Mouse (Mus musculus) midbrain, embryonic 16.5 days (tissue): Measurements from ENCODE around the gene Plekhh3. TPM values are rescaled to one million over a fixed set of nuclear protein-coding genes. Genes with fewer than 3 reads are reported as not detected.
"Not testable (repeated sequence)": the region's sequence is repeated elsewhere in the genome, so short reads cannot be mapped to it uniquely, and the experiment has no call there.

Experiments
- ATAC-seq: fragments of 200-750 bp; cut with Nextera tagmentation; 2 replicates; pipeline ENCODE4 v1.8.0; 2017; ENCODE audit warnings: moderate TSS enrichment
- H3K27ac ChIP-seq: fragments of 300-500 bp; sonication (generic); 2 replicates; pipeline ENCODE4 v1.5.1; 2014; ENCODE audit warnings: mild to moderate bottlenecking, low read length, mixed read lengths
- H3K27me3 ChIP-seq: fragments of 300-500 bp; sonication (generic); 2 replicates; pipeline ENCODE4 v1.6.1; 2014; ENCODE audit warnings: low read depth, low read length, mixed read lengths; ENCODE audit not compliant: control insufficient read depth, insufficient read depth
- H3K36me3 ChIP-seq: fragments of 300-500 bp; sonication (generic); 2 replicates; pipeline ENCODE4 v1.6.1; 2014; ENCODE audit warnings: mild to moderate bottlenecking, low read length, moderate library complexity, mixed read lengths; ENCODE audit not compliant: control insufficient read depth, insufficient read depth
- H3K4me1 ChIP-seq: fragments of 300-500 bp; sonication (generic); 2 replicates; pipeline ENCODE4 v1.6.1; 2014; ENCODE audit warnings: mild to moderate bottlenecking, low read length, mixed read lengths; ENCODE audit not compliant: control insufficient read depth, insufficient read depth
- H3K4me2 ChIP-seq: fragments of 300-500 bp; sonication (generic); 2 replicates; pipeline ENCODE4 v1.6.1; 2014; ENCODE audit warnings: mild to moderate bottlenecking, low read length, mixed read lengths
- H3K4me3 ChIP-seq: fragments of 300-500 bp; sonication (generic); 2 replicates; pipeline ENCODE4 v1.5.1; 2014; ENCODE audit warnings: low read depth, mild to moderate bottlenecking, low read length, moderate library complexity, mixed read lengths
- H3K9ac ChIP-seq: fragments of 300-500 bp; sonication (generic); 2 replicates; pipeline ENCODE4 v1.6.1; 2014; ENCODE audit warnings: low read depth, low read length, mixed read lengths
- H3K9me3 ChIP-seq: fragments of 300-500 bp; sonication (generic); replicated peaks from 2 replicates; pipeline ENCODE4 v1.6.1; 2014; ENCODE audit warnings: mild to moderate bottlenecking, low read length, mixed read lengths; ENCODE audit not compliant: control insufficient read depth, poor library complexity, severe bottlenecking
- WGBS: fragments of 180-500 bp; shearing (Covaris S2); extraction: QIAGEN DNeasy Blood & Tissue Kit; methylation state at CpG from one replicate; pipeline ENCODE4 v1.1.7; 2014; 5-methylcytosine and 5-hydroxymethylcytosine counted together
- microRNA-seq: library from miRNA; unstranded; fragments of <30 nt; microRNA quantifications from one replicate; pipeline ENCODE4, GENCODE M21; 2017
- polyA plus RNA-seq: library from polyadenylated mRNA; unstranded; fragments of >200 nt; fragmentation: Nextera tagmentation; extraction: Ambion mirVana; gene quantifications from 2 replicates; pipeline ENCODE4 v1.2.1, GENCODE M21; 2015

The Plekhh3 gene
- polyA plus RNA-seq, 1 experiment from 2014 or later, result 6.5 TPM

- Histone ChIP-seq H3K4me1 (peaks cover 11% of the 10 kb centered on the region), H3K36me3 (peaks cover 29% of the 10 kb centered on the region)
- H3K4me2 ChIP-seq, H3K27me3 ChIP-seq, H3K4me3 ChIP-seq, H3K27ac ChIP-seq, ATAC-seq, H3K9ac ChIP-seq, H3K9me3 ChIP-seq: not testable (repeated sequence)
- 97% methylated on average over 8 of the region's 8 CpGs for WGBS
Measured at GRCm38 (mm10) chr11:101124494-101124893, 46.7 kb downstream of the Plekhh3 start.

- no peaks in the 10 kb centered on the region for H3K27me3 ChIP-seq
- peak overlapping the region; percentile 99 for H3K4me2 ChIP-seq
- peak overlapping the region; percentile 89 for H3K4me3 ChIP-seq
- peak overlapping the region; percentile 90 for H3K27ac ChIP-seq
- peaks cover 16% of the 10 kb centered on the region for H3K36me3 ChIP-seq
- 23% methylated on average over 19 of the region's 19 CpGs for WGBS
- H3K9ac ChIP-seq, result peak overlapping the region; percentile 87
- H3K9me3 ChIP-seq, result no peaks in the 10 kb centered on the region
- H3K4me1 ChIP-seq, result peaks cover 32% of the 10 kb centered on the region
- ATAC-seq, result no peak
Measured at GRCm38 (mm10) chr11:101120545-101121188, 50.5 kb downstream of the Plekhh3 start.

- Histone ChIP-seq H3K4me1 (peaks cover 37% of the 10 kb centered on the region), H3K4me2 (peak within 1 kb of the TSS; percentile 99), H3K9ac (peak within 1 kb of the TSS; percentile 97), H3K27ac (peak within 1 kb of the TSS; percentile 91), H3K9me3 (no peaks in the 10 kb centered on the region), H3K36me3 (peaks cover 13% of the 10 kb centered on the region; the same call in 1 of the 2 replicates), H3K4me3 (peak within 1 kb of the TSS; percentile 89), H3K27me3 (no peaks in the 10 kb centered on the region)
- WGBS, result under 1% methylated on average over 61 of the region's 61 CpGs
- ATAC-seq, result peak; percentile 96
Measured at GRCm38 (mm10) chr11:101119761-101120544, 51.2 kb downstream of the Plekhh3 start, which contains the start of the genes Retreg3 and Tubg1. Gene Retreg3, minus strand, starts transcription at chr11:101119893. Gene Tubg1, plus strand, starts transcription at chr11:101119938.

GRCm38 (mm10) chr11:101119131-101119760 lies 51.9 kb downstream of the Plekhh3 start:
- H3K9ac ChIP-seq, result peak overlapping the region; percentile 97
- no peaks in the 10 kb centered on the region for H3K9me3 ChIP-seq
- peak overlapping the region; percentile 97 for H3K4me2 ChIP-seq
- peak; percentile 86 for ATAC-seq
- no peaks in the 10 kb centered on the region for H3K27me3 ChIP-seq
- H3K36me3 ChIP-seq, result peaks cover 13% of the 10 kb centered on the region; the same call in 1 of the 2 replicates
- H3K4me3 ChIP-seq, result peak overlapping the region; percentile 89
- under 1% methylated on average over 39 of the region's 39 CpGs for WGBS
- peak overlapping the region; percentile 91 for H3K27ac ChIP-seq
- H3K4me1 ChIP-seq, result peaks cover 37% of the 10 kb centered on the region

GRCm38 (mm10) chr11:101118105-101118504 lies 53.0 kb downstream of the Plekhh3 start:
- Histone ChIP-seq H3K9me3 (no peaks in the 10 kb centered on the region), H3K4me2 (peak overlapping the region; percentile 97), H3K27me3 (no peaks in the 10 kb centered on the region), H3K4me1 (peaks cover 37% of the 10 kb centered on the region), H3K4me3 (no peak overlapping the region), H3K36me3 (peaks cover 4% of the 10 kb centered on the region; the same call in 1 of the 2 replicates), H3K9ac (peak overlapping the region; percentile 0; the same call in 1 of the 2 replicates), H3K27ac (no peak overlapping the region)
- no peak for ATAC-seq
- WGBS, result 51% methylated on average over 4 of the region's 4 CpGs

GRCm38 (mm10) chr11:101115564-101115963 lies 55.6 kb downstream of the Plekhh3 start:
- ATAC-seq, result no peak
- Histone ChIP-seq H3K27ac (no peak overlapping the region), H3K36me3 (no peaks in the 10 kb centered on the region), H3K9me3 (no peaks in the 10 kb centered on the region), H3K9ac (no peak overlapping the region), H3K4me3 (no peak overlapping the region), H3K4me2 (no peak overlapping the region), H3K27me3 (no peaks in the 10 kb centered on the region), H3K4me1 (peaks cover 30% of the 10 kb centered on the region)
- 65% methylated on average over 2 of the region's 2 CpGs for WGBS

Small RNA genes within 50 kb of the gene (microRNA-seq; reads per million reads assigned to microRNA genes)
- gene Gm27626, result not detected

Other genes with a start within 250 kb of the Plekhh3 start
- 37.3 and 39.0 TPM in 2 replicates for gene Stat3, start 231.8 kb downstream of the Plekhh3 start, polyA plus RNA-seq
- gene Cavin1, start 200.5 kb downstream of the Plekhh3 start, polyA plus RNA-seq, result 40.0 TPM in 2 replicates
- 155 and 172 TPM in 2 replicates for gene Atp6v0a1, start 161.9 kb downstream of the Plekhh3 start, polyA plus RNA-seq
- 13.2 and 14.2 TPM in 2 replicates for gene Naglu, start 101.3 kb downstream of the Plekhh3 start, polyA plus RNA-seq
- 0.21 and 0.49 TPM in 2 replicates for gene Hsd17b1, start 92.9 kb downstream of the Plekhh3 start, polyA plus RNA-seq
- 42.0 and 43.5 TPM in 2 replicates for gene Coasy, start 88.8 kb downstream of the Plekhh3 start, polyA plus RNA-seq
- 93.8 and 96.5 TPM in 2 replicates for gene Mlx, start 84.1 kb downstream of the Plekhh3 start, polyA plus RNA-seq
- 15.2 and 17.6 TPM in 2 replicates for gene Psmc3ip, start 75.9 kb downstream of the Plekhh3 start, polyA plus RNA-seq
- 24.4 and 25.4 TPM in 2 replicates for gene Retreg3, start 51.5 kb downstream of the Plekhh3 start, polyA plus RNA-seq
- gene Tubg1, start 51.4 kb downstream of the Plekhh3 start, polyA plus RNA-seq, result 72.6 and 75.0 TPM in 2 replicates
- 62.9 and 71.4 TPM in 2 replicates for gene Tubg2, start 15.4 kb downstream of the Plekhh3 start, polyA plus RNA-seq
- gene Cntnap1, start 828 bp downstream of the Plekhh3 start, polyA plus RNA-seq, result 4.2 and 4.7 TPM in 2 replicates
- gene Ccr10, start 4.1 kb upstream of the Plekhh3 start, polyA plus RNA-seq, result 0.47 and 0.62 TPM in 2 replicates
- gene Ezh1, start 55.1 kb upstream of the Plekhh3 start, polyA plus RNA-seq, result 30.8 and 34.4 TPM in 2 replicates
- 79.5 and 83.8 TPM in 2 replicates for gene Ramp2, start 74.7 kb upstream of the Plekhh3 start, polyA plus RNA-seq
- 115 and 119 TPM in 2 replicates for gene Vps25, start 82.4 kb upstream of the Plekhh3 start, polyA plus RNA-seq
- gene Wnk4, start 89.2 kb upstream of the Plekhh3 start, polyA plus RNA-seq, result 6.4 and 7.4 TPM in 2 replicates
- 0.71 and 0.80 TPM in 2 replicates for gene Cntd1, start 107.7 kb upstream of the Plekhh3 start, polyA plus RNA-seq
- 208 and 224 TPM in 2 replicates for gene Coa3, start 107.8 kb upstream of the Plekhh3 start, polyA plus RNA-seq
- 159 and 177 TPM in 2 replicates for gene Becn1, start 130.9 kb upstream of the Plekhh3 start, polyA plus RNA-seq
- 107 and 121 TPM in 2 replicates for gene Psme3, start 144.9 kb upstream of the Plekhh3 start, polyA plus RNA-seq
- 2.0 and 2.2 TPM in 2 replicates for gene Aoc2, start 153.7 kb upstream of the Plekhh3 start, polyA plus RNA-seq
- 0.13 and 0.14 TPM in 2 replicates for gene Aoc3, start 159.3 kb upstream of the Plekhh3 start, polyA plus RNA-seq
- gene G6pc, start 196.2 kb upstream of the Plekhh3 start, polyA plus RNA-seq, result not detected in 2 replicates
- gene Aarsd1, start 246.3 kb upstream of the Plekhh3 start, polyA plus RNA-seq, result 96.2 and 98.2 TPM in 2 replicates